ENCODE assay signal across 9 mouse cellular contexts in the genomic region with DNA sequence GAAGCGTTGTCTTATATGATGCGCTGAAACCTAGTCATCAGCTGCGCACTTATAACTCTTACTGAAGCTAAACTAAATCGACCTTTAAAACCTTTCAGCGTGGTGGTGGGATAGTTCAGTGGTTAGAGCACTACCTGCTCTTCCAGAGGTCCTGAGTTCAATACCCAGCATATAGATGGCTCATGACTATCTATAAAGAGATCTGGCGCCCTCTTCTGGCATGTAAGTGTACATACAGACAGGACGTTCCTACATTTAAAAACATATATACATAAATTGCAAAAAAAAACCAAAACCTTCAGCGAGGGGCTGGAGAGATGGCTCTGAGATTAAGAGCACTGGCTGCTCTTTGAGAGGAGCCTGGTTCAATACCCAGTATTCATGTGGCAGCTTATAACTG. TPM values are rescaled to one million over a fixed set of nuclear protein-coding genes. Genes with fewer than 3 reads are reported as not detected.
A peak's percentile ranks its signal among the peaks of the same experiment; 100 is the strongest.
DNase-seq lines count a peak whose midpoint lies in the region; ATAC-seq lines count a peak whose summit lies in the region.
"Had no signal": no experiment of that assay in that cellular context is flagged by ENCODE, and none has a peak within 500 bp of the region (broad histone marks: within the 10 kb centered on the region; RNA-seq: fewer than 3 reads in every experiment).

No protein-coding gene starts in this region.

- H3K36me3 ChIP-seq in neural tube, embryonic 15.5 days: peaks cover 27% of the 10 kb centered on the region

- H3K27me3 ChIP-seq in neural tube, embryonic 15.5 days (replicated peaks): no peaks in the 10 kb centered on the region
- H3K27me3 ChIP-seq: embryonic facial prominence, embryonic 15.5 days had no signal

- ATAC-seq in neural tube, embryonic 15.5 days (ENCODE audit: low FRiP score): no peak

- WGBS in neural tube, embryonic 15.5 days: 71% methylated on average over 8 of the region's 8 CpGs

- no peaks in the 10 kb centered on the region for H3K9me3 ChIP-seq in neural tube, embryonic 15.5 days (replicated peaks)
- H3K9me3 ChIP-seq: embryonic facial prominence, embryonic 15.5 days had no signal

- no peak overlapping the region for H3K27ac ChIP-seq in neural tube, embryonic 15.5 days (replicated peaks)
- H3K27ac ChIP-seq: embryonic facial prominence, embryonic 15.5 days had no signal

- no peak overlapping the region for H3K4me3 ChIP-seq in neural tube, embryonic 15.5 days (replicated peaks)
- H3K4me3 ChIP-seq: embryonic facial prominence, embryonic 15.5 days had no signal

- H3K9ac ChIP-seq in neural tube, embryonic 15.5 days (replicated peaks): no peak overlapping the region
- H3K9ac ChIP-seq: embryonic facial prominence, embryonic 15.5 days had no signal

- DNase-seq in kidney, adult 9 months: peak; percentile 56
- DNase-seq in kidney, adult 11 months: no peak
- peak; percentile 23 for DNase-seq in urinary bladder, postnatal 25 days (ENCODE audit: low spot score)
- no peak for DNase-seq in urinary bladder, postnatal 4 days (ENCODE audit: low spot score in 2 of 2)
- peak; percentile 50 for DNase-seq in c-Kit-positive CD71-positive TER-119-positive erythroid progenitor cells, embryonic 14.5 days (ENCODE audit: low spot score)
- peak; percentile 62 for DNase-seq in mesoderm, embryonic 11.5 days (ENCODE audit: low read depth, low spot score)
- no peak for DNase-seq in adrenal gland, postnatal 25 days

- no peaks in the 10 kb centered on the region for H3K4me1 ChIP-seq in neural tube, embryonic 15.5 days
- H3K4me1 ChIP-seq: embryonic facial prominence, embryonic 15.5 days had no signal

- H3K4me2 ChIP-seq in neural tube, embryonic 15.5 days: no peak overlapping the region
- H3K4me2 ChIP-seq: embryonic facial prominence, embryonic 15.5 days had no signal

RNA-seq across cellular contexts. Expression of a gene that starts 35.8 kb away (rescaled TPM):
- 43.1 and 57.9 TPM in 2 replicates for polyA plus RNA-seq in neural tube, embryonic 15.5 days (2015; fragmentation: Nextera tagmentation; extraction: Ambion mirVana)
- 36.2 and 38.2 TPM in 2 replicates for total RNA-seq in adrenal gland, postnatal 25 days (2021)

RNA-seq across cellular contexts. Expression of a gene that starts 41.6 kb away (rescaled TPM):
- 39.4 and 40.1 TPM in 2 replicates for polyA plus RNA-seq in neural tube, embryonic 15.5 days (2015; fragmentation: Nextera tagmentation; extraction: Ambion mirVana)
- total RNA-seq in adrenal gland, postnatal 25 days (2021): 90.3 and 96.4 TPM in 2 replicates

RNA-seq across cellular contexts. Expression of a gene that starts 50.0 kb away (rescaled TPM):
- 0.08 and 1.6 TPM in 2 replicates for polyA plus RNA-seq in neural tube, embryonic 15.5 days (2015; fragmentation: Nextera tagmentation; extraction: Ambion mirVana)
- 0.33 and 0.39 TPM in 2 replicates for total RNA-seq in adrenal gland, postnatal 25 days (2021)

RNA-seq across cellular contexts. Expression of a gene that starts 53.7 kb away (rescaled TPM):
- 75.2 and 78.5 TPM in 2 replicates for polyA plus RNA-seq in neural tube, embryonic 15.5 days (2015; fragmentation: Nextera tagmentation; extraction: Ambion mirVana)
- total RNA-seq in adrenal gland, postnatal 25 days (2021): 52.8 and 78.7 TPM in 2 replicates

Comparison
In these comparisons a context has a peak if more than half of its experiments do, and no peak if none do; other contexts are left out.
1. DNase-seq: peak in kidney, adult 9 months (single experiment), urinary bladder, postnatal 25 days (single experiment), c-Kit-positive CD71-positive TER-119-positive erythroid progenitor cells, embryonic 14.5 days (single experiment) and mesoderm, embryonic 11.5 days (single experiment); none in kidney, adult 11 months (single experiment), urinary bladder, postnatal 4 days (0 of 2) and adrenal gland, postnatal 25 days (single experiment).